Mouse (Mus musculus): Measurements from ENCODE around the gene Wsb2. TPM values are rescaled to one million over a fixed set of nuclear protein-coding genes. Genes with fewer than 3 reads are reported as not detected.

Gene Wsb2
- polyA plus RNA-seq, 1 experiment from 2014 or later: 32.3 TPM

- Histone ChIP-seq H3K36me3 (replicated peaks; ENCODE audit: insufficient read depth, low read length) (peaks cover 15% of the 10 kb centered on the region), H3K27ac (ENCODE audit: low read depth) (0 out of 2 replicates have a peak overlapping the region, but pooled peaks have one; percentile 49), H3K4me1 (ENCODE audit: insufficient read depth) (peaks cover 7% of the 10 kb centered on the region; the same call in 1 of the 2 replicates), H3K9ac (replicated peaks) (peak overlapping the region; percentile 86), H3K27me3 (ENCODE audit: insufficient read depth, low read length) (no peaks in the 10 kb centered on the region), H3K4me3 (ENCODE audit: low read depth, low read length) (peak overlapping the region; percentile 73), H3K4me2 (ENCODE audit: low read depth, low read length) (peak overlapping the region; percentile 85), H3K9me3 (ENCODE audit: low read length) (peaks cover 4% of the 10 kb centered on the region; the same call in 1 of the 2 replicates)
- DNase-seq (peak; percentile 76), ATAC-seq (peak; percentile 78)
- 7% methylated on average over 16 of the region's 16 CpGs for WGBS (ENCODE audit: insufficient replicate concordance)
- TF ChIP-seq CTCF (IDR thresholded peaks at IDR 0.05; ENCODE audit: low read depth) (peak; percentile 75), EP300 (IDR thresholded peaks at IDR 0.05; ENCODE audit: low read depth) (no peak)
Observed at GRCm38 (mm10) chr5:117388296-117388751, 31.2 kb downstream of the Wsb2 start.

- Histone ChIP-seq H3K27ac (ENCODE audit: low read depth) (0 out of 2 replicates have a peak within 1 kb of the TSS, but pooled peaks have one; percentile 49), H3K9ac (replicated peaks) (peak within 1 kb of the TSS; percentile 86), H3K4me3 (ENCODE audit: low read depth, low read length) (peak within 1 kb of the TSS; percentile 73), H3K4me2 (ENCODE audit: low read depth, low read length) (peak within 1 kb of the TSS; percentile 85), H3K27me3 (ENCODE audit: insufficient read depth, low read length) (no peaks in the 10 kb centered on the region), H3K9me3 (ENCODE audit: low read length) (peaks cover 4% of the 10 kb centered on the region; the same call in 1 of the 2 replicates), H3K36me3 (replicated peaks; ENCODE audit: insufficient read depth, low read length) (peaks cover 14% of the 10 kb centered on the region), H3K4me1 (ENCODE audit: insufficient read depth) (peaks cover 7% of the 10 kb centered on the region; the same call in 1 of the 2 replicates)
- WGBS (ENCODE audit: insufficient replicate concordance): under 1% methylated on average over 43 of the region's 44 CpGs
- peak; percentile 99 for ATAC-seq
- no peak for TF ChIP-seq CTCF (IDR thresholded peaks at IDR 0.05; ENCODE audit: low read depth)
- TF ChIP-seq EP300 (IDR thresholded peaks at IDR 0.05; ENCODE audit: low read depth): no peak
- DNase-seq: peak; percentile 96
Observed at GRCm38 (mm10) chr5:117388877-117389276, 31.8 kb downstream of the Wsb2 start, which contains the start of gene Rfc5. TSS of gene Rfc5 (minus strand) at chr5:117389047.

- DNase-seq (no peak), ATAC-seq (no peak)
- no peak overlapping the region for H3K4me3 ChIP-seq (ENCODE audit: low read depth, low read length)
- H3K4me2 ChIP-seq (ENCODE audit: low read depth, low read length): no peak overlapping the region
- H3K27ac ChIP-seq (ENCODE audit: low read depth): no peak overlapping the region
- H3K36me3 ChIP-seq (replicated peaks; ENCODE audit: insufficient read depth, low read length): no peaks in the 10 kb centered on the region
- H3K27me3 ChIP-seq (ENCODE audit: insufficient read depth, low read length): no peaks in the 10 kb centered on the region
- 78% methylated on average over 1 of the region's 1 CpGs for WGBS (ENCODE audit: insufficient replicate concordance)
- no peak overlapping the region for H3K9ac ChIP-seq (replicated peaks)
- H3K4me1 ChIP-seq (ENCODE audit: insufficient read depth): peaks cover 7% of the 10 kb centered on the region; the same call in 1 of the 2 replicates
- H3K9me3 ChIP-seq (ENCODE audit: low read length): peaks cover 4% of the 10 kb centered on the region; the same call in 1 of the 2 replicates
- TF ChIP-seq CTCF (IDR thresholded peaks at IDR 0.05; ENCODE audit: low read depth): no peak
- TF ChIP-seq EP300 (IDR thresholded peaks at IDR 0.05; ENCODE audit: low read depth): no peak
Observed at GRCm38 (mm10) chr5:117390895-117391294, 33.8 kb downstream of the Wsb2 start.

GRCm38 (mm10) chr5:117395834-117396233 is 38.7 kb downstream of the Wsb2 start:
- peaks cover 4% of the 10 kb centered on the region; the same call in 1 of the 2 replicates for H3K9me3 ChIP-seq (ENCODE audit: low read length)
- WGBS (ENCODE audit: insufficient replicate concordance): 70% methylated on average over 5 of the region's 5 CpGs
- no peak for TF ChIP-seq EP300 (IDR thresholded peaks at IDR 0.05; ENCODE audit: low read depth)
- TF ChIP-seq CTCF (IDR thresholded peaks at IDR 0.05; ENCODE audit: low read depth): no peak
- no peak overlapping the region for H3K4me2 ChIP-seq (ENCODE audit: low read depth, low read length)
- no peaks in the 10 kb centered on the region for H3K27me3 ChIP-seq (ENCODE audit: insufficient read depth, low read length)
- no peaks in the 10 kb centered on the region; the same call in 1 of the 2 replicates for H3K4me1 ChIP-seq (ENCODE audit: insufficient read depth)
- H3K4me3 ChIP-seq (ENCODE audit: low read depth, low read length): no peak overlapping the region
- no peaks in the 10 kb centered on the region for H3K36me3 ChIP-seq (replicated peaks; ENCODE audit: insufficient read depth, low read length)
- DNase-seq: no peak
- ATAC-seq: no peak
- H3K9ac ChIP-seq (replicated peaks): no peak overlapping the region
- H3K27ac ChIP-seq (ENCODE audit: low read depth): no peak overlapping the region

GRCm38 (mm10) chr5:117396596-117397014 is 39.5 kb downstream of the Wsb2 start:
- no peak overlapping the region for H3K27ac ChIP-seq (ENCODE audit: low read depth)
- ATAC-seq (no peak), DNase-seq (no peak)
- no peak overlapping the region for H3K4me2 ChIP-seq (ENCODE audit: low read depth, low read length)
- no peak overlapping the region for H3K9ac ChIP-seq (replicated peaks)
- H3K9me3 ChIP-seq (ENCODE audit: low read length): peaks cover 3% of the 10 kb centered on the region; the same call in 1 of the 2 replicates
- WGBS (ENCODE audit: insufficient replicate concordance): 38% methylated on average over 6 of the region's 6 CpGs
- TF ChIP-seq EP300 (IDR thresholded peaks at IDR 0.05; ENCODE audit: low read depth) (no peak), CTCF (IDR thresholded peaks at IDR 0.05; ENCODE audit: low read depth) (no peak)
- H3K4me3 ChIP-seq (ENCODE audit: low read depth, low read length): no peak overlapping the region
- H3K36me3 ChIP-seq (replicated peaks; ENCODE audit: insufficient read depth, low read length): no peaks in the 10 kb centered on the region
- no peaks in the 10 kb centered on the region for H3K27me3 ChIP-seq (ENCODE audit: insufficient read depth, low read length)
- H3K4me1 ChIP-seq (ENCODE audit: insufficient read depth): no peaks in the 10 kb centered on the region; the same call in 1 of the 2 replicates

- DNase-seq: no peak
- no peaks in the 10 kb centered on the region for H3K27me3 ChIP-seq (ENCODE audit: insufficient read depth, low read length)
- ATAC-seq: no peak
- no peaks in the 10 kb centered on the region; the same call in 1 of the 2 replicates for H3K9me3 ChIP-seq (ENCODE audit: low read length)
- no peak overlapping the region for H3K27ac ChIP-seq (ENCODE audit: low read depth)
- TF ChIP-seq EP300 (IDR thresholded peaks at IDR 0.05; ENCODE audit: low read depth): no peak
- TF ChIP-seq CTCF (IDR thresholded peaks at IDR 0.05; ENCODE audit: low read depth): no peak
- H3K4me2 ChIP-seq (ENCODE audit: low read depth, low read length): no peak overlapping the region
- H3K4me3 ChIP-seq (ENCODE audit: low read depth, low read length): no peak overlapping the region
- no peaks in the 10 kb centered on the region; the same call in 1 of the 2 replicates for H3K4me1 ChIP-seq (ENCODE audit: insufficient read depth)
- WGBS (ENCODE audit: insufficient replicate concordance): 68% methylated on average over 6 of the region's 6 CpGs
- H3K9ac ChIP-seq (replicated peaks): no peak overlapping the region
- H3K36me3 ChIP-seq (replicated peaks; ENCODE audit: insufficient read depth, low read length): no peaks in the 10 kb centered on the region
Observed at GRCm38 (mm10) chr5:117397371-117397770, 40.3 kb downstream of the Wsb2 start.
